Mouse (Mus musculus): ENCODE data around the gene Lancl2. TPM values are rescaled to one million over a fixed set of nuclear protein-coding genes. Genes with fewer than 3 reads are reported as not detected.

Gene Lancl2
- polyA plus RNA-seq, 1 experiment from 2014 or later: 30.8 TPM

DNA sequence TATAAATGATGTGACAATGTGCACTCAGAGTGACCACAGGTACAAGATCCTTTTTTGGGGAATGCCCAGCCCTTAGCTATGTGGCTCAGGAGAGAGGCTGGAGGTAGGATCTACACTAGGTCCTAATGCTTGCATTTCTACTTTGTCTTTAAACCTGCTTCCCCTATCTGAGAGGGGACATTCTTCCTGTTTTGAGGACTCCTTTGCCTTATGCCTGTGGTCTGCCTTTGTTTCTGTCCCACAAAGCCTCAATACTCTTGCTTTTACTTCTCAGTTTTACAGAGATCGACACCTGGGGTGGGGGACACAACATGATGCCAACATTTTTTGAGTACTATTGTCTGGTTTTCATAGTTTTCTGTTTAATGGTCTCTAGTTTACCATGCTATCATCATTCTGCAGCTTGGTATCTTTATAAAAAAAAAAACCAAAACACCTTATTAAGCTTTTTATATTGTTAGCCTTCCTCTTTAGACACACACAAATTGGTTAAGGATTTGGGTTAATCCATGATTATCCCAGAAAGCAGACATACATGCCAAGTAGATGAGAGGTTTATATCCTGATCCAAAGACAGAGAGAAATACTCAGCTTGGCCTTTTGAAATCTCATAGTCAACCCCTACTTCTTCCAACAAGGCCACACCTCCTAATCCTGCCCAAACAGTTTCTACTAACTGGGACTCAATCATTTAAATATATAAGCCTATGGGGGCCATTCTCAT lies 68.3 kb downstream of the Lancl2 start:
- 100% methylated on average over 1 of the region's 1 CpGs for WGBS
- no peaks in the 10 kb centered on the region for H3K27me3 ChIP-seq
- peaks cover 40% of the 10 kb centered on the region for H3K36me3 ChIP-seq

DNA sequence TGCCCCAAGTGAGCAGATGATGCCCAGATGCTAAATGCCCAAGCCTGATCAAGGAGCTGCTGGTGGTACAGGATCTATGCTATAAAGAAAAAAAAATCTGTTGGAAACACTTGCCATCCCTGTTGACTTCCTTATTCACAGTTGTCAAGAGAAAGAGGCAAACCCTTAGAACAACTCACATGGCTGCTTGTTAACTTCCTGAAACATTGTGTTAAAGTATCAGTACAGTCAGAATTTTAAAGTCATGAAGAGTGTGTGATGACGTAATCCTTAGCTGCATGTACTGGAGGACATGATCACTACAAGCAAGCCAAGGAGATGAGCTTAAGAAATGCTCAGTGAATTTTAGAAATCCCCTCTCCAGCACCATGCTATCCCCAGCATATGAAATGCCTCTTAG lies 71.5 kb downstream of the Lancl2 start:
- WGBS: 86% methylated on average over 1 of the region's 1 CpGs
- Histone ChIP-seq H3K4me2 (replicated peaks) (no peak overlapping the region), H3K9me3 (no peaks in the 10 kb centered on the region), H3K9ac (no peak overlapping the region), H3K4me1 (no peaks in the 10 kb centered on the region), H3K4me3 (no peak overlapping the region), H3K36me3 (peaks cover 40% of the 10 kb centered on the region), H3K27me3 (no peaks in the 10 kb centered on the region), H3K27ac (no peak overlapping the region)
- ATAC-seq (ENCODE audit: low FRiP score, low read depth): no peak

More for the DNA sequence above, 68.3 kb downstream of the Lancl2 start:
- no peak for ATAC-seq (ENCODE audit: low FRiP score, low read depth)
- no peak overlapping the region for H3K4me2 ChIP-seq (replicated peaks)
- H3K27ac ChIP-seq: no peak overlapping the region
- H3K4me1 ChIP-seq: peaks cover 1% of the 10 kb centered on the region
- H3K4me3 ChIP-seq: no peak overlapping the region
- no peak overlapping the region for H3K9ac ChIP-seq
- no peaks in the 10 kb centered on the region for H3K9me3 ChIP-seq

DNA sequence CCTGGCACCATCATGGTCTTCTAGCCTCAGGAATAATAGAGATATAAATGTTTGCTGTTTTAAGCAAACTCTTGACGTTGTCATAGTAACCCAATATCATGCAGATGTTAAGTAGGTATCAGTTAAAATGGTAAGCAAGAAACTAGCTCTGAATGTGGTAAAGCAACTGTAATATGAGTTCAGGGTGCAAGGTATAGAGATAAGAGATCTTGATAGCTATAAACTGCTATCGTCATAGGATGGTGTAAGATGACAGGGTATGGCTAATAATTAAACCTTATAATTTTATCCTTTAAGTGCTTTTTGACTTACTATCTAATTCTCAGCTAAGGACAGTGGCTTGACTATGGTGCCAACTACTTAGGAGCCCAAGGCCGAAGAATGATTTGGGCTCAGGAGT lies 78.0 kb downstream of the Lancl2 start:
- Histone ChIP-seq H3K27me3 (no peaks in the 10 kb centered on the region), H3K9ac (no peak overlapping the region), H3K4me3 (no peak overlapping the region), H3K27ac (no peak overlapping the region), H3K36me3 (peaks cover 15% of the 10 kb centered on the region), H3K9me3 (no peaks in the 10 kb centered on the region), H3K4me2 (replicated peaks) (no peak overlapping the region), H3K4me1 (no peaks in the 10 kb centered on the region)
- no peak for ATAC-seq (ENCODE audit: low FRiP score, low read depth)
- WGBS: 92% methylated on average over 3 of the region's 3 CpGs

DNA sequence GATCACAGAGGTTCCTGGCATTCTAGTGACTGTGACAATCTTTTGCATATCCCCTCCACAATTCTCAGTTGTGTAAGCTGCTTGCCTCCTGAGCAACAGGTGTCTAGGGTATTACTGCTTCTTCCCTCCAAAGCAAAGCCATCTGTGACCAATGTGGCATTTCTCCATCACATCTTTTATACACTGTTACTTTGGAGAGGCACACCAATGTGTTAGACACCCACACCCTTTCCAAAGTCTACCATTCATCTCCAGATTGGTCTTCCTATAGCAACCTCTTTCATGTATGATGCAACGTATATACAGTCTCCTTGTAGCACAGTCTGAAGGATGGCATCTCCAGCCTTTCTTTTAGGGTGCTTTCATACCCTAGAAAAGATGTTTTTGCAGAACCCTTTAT lies 80.3 kb downstream of the Lancl2 start:
- Histone ChIP-seq H3K27ac (no peak overlapping the region), H3K27me3 (no peaks in the 10 kb centered on the region), H3K4me2 (replicated peaks) (no peak overlapping the region), H3K36me3 (peaks cover 19% of the 10 kb centered on the region), H3K9ac (no peak overlapping the region), H3K9me3 (no peaks in the 10 kb centered on the region), H3K4me1 (no peaks in the 10 kb centered on the region), H3K4me3 (no peak overlapping the region)
- 95% methylated on average over 1 of the region's 1 CpGs for WGBS
- ATAC-seq (ENCODE audit: low FRiP score, low read depth): no peak

DNA sequence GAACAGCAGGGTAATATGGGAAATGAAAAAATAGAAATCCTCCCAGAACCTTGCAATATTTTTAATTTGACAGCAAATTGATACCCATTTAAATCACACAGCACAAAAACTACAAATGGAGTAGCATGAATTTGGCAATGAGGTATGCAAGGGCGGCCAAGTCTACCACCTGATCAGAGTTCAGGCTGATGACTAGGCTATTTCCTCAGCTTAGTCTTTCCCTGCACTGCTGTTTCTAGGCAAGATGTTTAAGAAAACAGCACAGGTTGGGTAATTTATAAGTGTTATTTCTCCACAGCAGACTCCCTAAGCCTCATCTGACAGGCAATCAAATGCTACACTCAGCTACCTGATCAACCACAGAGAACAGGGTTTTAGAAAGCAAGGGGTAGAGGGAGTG lies 81.9 kb downstream of the Lancl2 start:
- Histone ChIP-seq H3K9me3 (no peaks in the 10 kb centered on the region), H3K4me1 (no peaks in the 10 kb centered on the region), H3K4me3 (no peak overlapping the region), H3K27ac (no peak overlapping the region), H3K27me3 (no peaks in the 10 kb centered on the region), H3K4me2 (replicated peaks) (no peak overlapping the region), H3K9ac (no peak overlapping the region), H3K36me3 (peaks cover 19% of the 10 kb centered on the region)
- 87% methylated on average over 1 of the region's 1 CpGs for WGBS
- ATAC-seq (ENCODE audit: low FRiP score, low read depth): no peak

DNA sequence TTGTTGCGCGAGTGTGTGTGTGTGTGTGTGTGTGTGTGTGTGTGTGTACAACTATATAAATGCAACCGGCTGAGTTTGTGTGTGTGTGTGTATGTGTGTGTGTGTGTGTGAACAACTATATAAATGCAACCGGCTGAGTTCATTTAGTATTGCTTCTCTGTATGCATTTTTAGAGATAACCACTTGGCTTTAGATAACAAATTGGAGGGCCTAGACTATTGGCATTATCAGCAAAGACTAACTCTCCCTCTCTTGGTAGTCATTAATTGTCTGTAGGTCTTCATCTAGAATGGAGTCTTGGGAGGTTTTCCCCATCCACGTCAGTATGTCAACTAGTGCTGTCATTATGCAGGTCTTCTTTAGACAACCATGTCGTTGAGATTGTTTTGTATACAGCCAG lies 85.0 kb downstream of the Lancl2 start:
- 95% methylated on average over 6 of the region's 6 CpGs for WGBS
- no peak for ATAC-seq (ENCODE audit: low FRiP score, low read depth)
- H3K4me3 ChIP-seq: no peak overlapping the region

More for the DNA sequence above, 85.0 kb downstream of the Lancl2 start:
- no peak overlapping the region for H3K4me2 ChIP-seq (replicated peaks)
- H3K36me3 ChIP-seq: peaks cover 23% of the 10 kb centered on the region
- H3K27ac ChIP-seq: no peak overlapping the region
- no peaks in the 10 kb centered on the region for H3K27me3 ChIP-seq
- H3K9ac ChIP-seq: no peak overlapping the region
- peaks cover 3% of the 10 kb centered on the region; the same call in 1 of the 2 replicates for H3K9me3 ChIP-seq
- no peaks in the 10 kb centered on the region for H3K4me1 ChIP-seq

Other genes with a start within 250 kb of the Lancl2 start
- 5.2 and 5.3 TPM in 2 replicates for gene Ppm1k, start 167.1 kb upstream of the Lancl2 start, polyA plus RNA-seq (2015; fragmentation: Nextera tagmentation; extraction: Ambion mirVana)
- 1.8 and 2.2 TPM in 2 replicates for gene Herc6, start 121.5 kb upstream of the Lancl2 start, polyA plus RNA-seq (2015; fragmentation: Nextera tagmentation; extraction: Ambion mirVana)
- gene Pyurf, start 10.5 kb upstream of the Lancl2 start, polyA plus RNA-seq (2015; fragmentation: Nextera tagmentation; extraction: Ambion mirVana): 16.8 and 17.0 TPM in 2 replicates
- gene Vopp1, start 122.6 kb downstream of the Lancl2 start, polyA plus RNA-seq (2015; fragmentation: Nextera tagmentation; extraction: Ambion mirVana): 59.7 and 61.3 TPM in 2 replicates
- not detected in 2 replicates for gene Vmn1r21, start 147.8 kb downstream of the Lancl2 start, polyA plus RNA-seq (2015; fragmentation: Nextera tagmentation; extraction: Ambion mirVana)
- gene Vmn1r22, start 205.5 kb downstream of the Lancl2 start, polyA plus RNA-seq (2015; fragmentation: Nextera tagmentation; extraction: Ambion mirVana): not detected in 2 replicates
- gene Vmn1r23, start 224.3 kb downstream of the Lancl2 start, polyA plus RNA-seq (2015; fragmentation: Nextera tagmentation; extraction: Ambion mirVana): not detected in 2 replicates

Measured in limb, embryonic 13.5 days (tissue).